Mouse (Mus musculus): ENCODE measurements around the gene Tada2b.

Gene Tada2b

DNA sequence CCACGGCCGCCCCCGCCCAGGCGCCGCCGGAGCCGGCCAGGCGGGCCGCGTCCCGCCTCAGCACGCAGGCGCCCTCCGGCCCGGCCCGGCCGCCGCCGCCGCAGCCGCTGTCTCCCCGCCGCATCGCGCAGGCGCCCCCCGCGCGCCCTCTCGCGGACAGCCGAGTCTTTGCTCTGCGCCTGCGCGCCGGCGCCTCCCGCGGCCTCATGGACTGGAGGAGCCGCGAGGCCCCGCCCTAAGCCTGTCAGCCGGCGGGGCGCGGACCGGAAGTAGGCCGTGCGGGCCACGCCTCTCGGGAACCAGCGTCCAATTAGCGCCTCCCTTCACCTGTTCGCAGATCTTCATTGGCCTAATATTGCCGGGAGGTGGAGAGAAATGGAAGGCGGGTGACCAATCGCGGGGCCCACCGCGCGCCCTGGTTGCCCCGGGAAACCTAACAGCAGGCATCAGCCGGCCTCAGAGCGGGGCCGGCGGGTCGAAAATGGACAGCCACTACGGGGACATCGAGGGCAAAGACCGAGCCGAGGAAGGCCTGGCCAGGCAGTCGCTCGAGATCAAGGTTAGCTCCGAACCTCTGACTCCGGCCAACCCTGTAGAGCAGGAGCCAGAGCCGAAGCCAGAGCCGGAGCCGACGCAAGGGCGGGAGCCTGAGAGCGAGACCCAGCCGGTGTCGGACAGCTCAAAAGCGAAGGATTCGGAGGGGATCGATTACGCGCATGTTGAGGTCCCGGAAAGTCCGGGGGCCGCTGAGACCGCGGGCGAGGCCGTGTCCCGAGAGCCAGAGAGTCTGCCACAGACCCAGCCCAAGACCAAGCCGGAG lies at the start of gene Tada2b, which contains the start of gene Ccdc96:
TSS of gene Tada2b (minus strand) at position 115 of the 820 bp plus-strand sequence.
TSS of gene Ccdc96 (plus strand) at position 418 of the 820 bp plus-strand sequence.
- in situ Hi-C loops (cut with MboI, MseI): loop anchor here in 1 of 2 experiments (5.0 kb wide), 2 partner anchors 48 to 98 kb away; no protein-coding TSS in a partner anchor

DNA sequence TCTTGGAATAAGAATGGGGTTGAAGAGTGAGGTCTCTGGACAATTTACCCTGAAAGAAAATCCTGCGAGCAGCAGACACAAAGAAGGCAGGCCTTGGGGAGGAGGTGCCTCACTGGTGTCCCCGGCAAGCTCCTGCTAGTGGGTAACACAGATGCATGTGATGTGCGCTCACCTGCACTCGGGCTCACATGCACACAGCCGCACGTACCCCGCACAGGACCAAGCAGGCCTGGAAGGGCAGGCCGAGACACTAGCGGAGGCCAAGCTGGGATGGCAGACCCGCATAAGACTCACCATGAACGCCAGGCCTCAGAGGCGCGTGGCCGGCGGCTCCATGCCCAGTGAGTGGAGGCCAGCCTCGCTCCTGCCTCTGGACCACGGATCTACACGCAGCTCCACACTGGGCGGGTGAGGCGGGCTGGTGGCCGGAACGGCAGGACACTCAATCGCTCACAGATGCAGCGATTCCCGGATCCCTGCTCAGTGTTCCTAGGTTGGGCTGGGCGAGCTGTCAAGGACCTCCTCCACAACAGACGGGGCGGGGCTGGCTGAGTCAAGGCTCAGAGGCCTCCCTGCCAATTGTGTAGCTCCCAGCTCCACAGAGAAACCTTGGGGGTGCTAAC lies 46.2 kb upstream of the Tada2b start:
- in situ Hi-C loops (cut with MboI, MseI): loop anchor here in 1 of 2 experiments (5.0 kb wide), 1 partner anchor 48 kb away; the partner anchor contains the start of genes Ccdc96 and Tada2b

DNA sequence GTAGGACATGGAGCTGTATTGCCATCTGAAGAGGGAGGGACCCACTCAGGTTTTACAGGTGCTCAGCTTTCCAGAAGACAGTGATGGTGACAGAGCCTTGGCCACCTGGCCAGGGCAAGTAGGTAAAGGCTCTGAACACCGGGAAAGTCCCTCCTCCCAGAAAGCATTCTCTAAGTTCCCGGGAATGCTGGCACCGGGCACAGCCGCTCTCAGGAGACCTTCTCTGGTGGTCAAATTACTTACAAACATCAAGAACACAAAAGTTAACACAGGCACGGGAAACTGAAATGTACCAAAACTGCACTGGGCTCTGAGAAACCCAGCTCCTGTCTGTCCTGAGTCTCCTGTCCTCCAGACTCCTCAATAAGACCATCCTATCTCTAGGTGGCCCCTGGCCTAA lies 45.6 kb upstream of the Tada2b start:
- in situ Hi-C loops (cut with MboI, MseI): loop anchor here (5.0 kb wide), 2 partner anchors 47 to 53 kb away; partner anchors contain the start of genes Ccdc96 (in 1 of the 2) and Tada2b (in 1 of the 2)

DNA sequence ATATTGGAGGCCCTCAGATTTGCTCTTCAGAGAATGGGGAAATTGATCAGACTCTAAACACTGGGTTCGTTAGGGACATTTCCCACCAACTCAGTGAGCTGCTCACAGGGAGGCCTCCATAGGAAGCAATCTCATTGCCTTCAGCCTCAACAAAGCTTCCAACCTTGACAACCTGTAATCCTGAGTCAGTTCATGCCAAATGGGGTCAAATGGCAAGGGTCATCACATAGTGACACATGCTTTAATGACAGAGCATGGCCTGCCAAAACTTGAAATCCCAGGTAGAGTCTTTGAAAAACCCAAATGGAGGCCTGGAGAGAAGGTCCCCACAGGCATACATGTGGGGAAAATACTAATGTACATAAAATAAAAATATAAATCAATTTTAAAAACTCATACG lies 42.8 kb upstream of the Tada2b start:
- in situ Hi-C loops (cut with MboI, MseI): loop anchor here (5.0 kb wide), 1 partner anchor 55 kb away; no protein-coding TSS in a partner anchor

DNA sequence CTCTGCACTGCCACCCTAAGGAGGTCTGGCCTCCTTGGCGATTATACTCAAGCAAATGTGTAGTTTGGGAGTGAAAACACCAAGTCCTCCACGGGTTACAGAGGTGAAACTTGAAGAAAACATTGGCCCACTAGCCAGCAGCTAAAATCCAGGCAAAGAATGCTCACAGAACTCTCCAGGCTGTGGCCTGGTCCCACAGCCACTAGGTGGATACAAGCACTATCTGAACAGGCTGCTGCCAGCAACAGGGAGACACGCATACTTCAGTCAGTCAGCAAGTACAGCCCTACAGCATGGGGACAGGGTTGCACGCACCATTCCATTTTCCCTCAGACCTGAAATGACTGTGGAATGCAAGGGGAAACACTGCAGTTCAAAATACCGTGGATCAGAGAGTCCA lies 42.2 kb upstream of the Tada2b start:
- in situ Hi-C loops (cut with MboI, MseI): loop anchor here (5.0 kb wide), 1 partner anchor 56 kb away; no protein-coding TSS in a partner anchor

DNA sequence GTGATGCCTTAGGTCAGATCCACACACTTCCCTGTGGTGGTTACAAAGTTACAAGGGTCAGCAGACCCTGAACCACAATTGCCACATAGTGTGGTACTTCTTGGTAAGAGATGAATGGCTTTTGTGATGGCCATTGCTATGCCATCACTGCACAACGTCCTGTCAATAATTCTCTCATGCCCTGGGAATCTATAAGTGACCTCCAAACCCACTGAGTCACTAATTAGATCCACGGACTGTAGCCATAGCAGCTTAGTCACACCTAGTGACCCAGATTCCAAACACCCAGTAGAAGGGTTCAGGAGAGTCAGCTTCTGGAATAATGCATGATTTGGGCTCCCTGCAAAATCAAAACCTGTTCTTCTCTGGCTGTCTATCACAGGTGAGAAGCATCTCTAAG lies 41.1 kb upstream of the Tada2b start:
- in situ Hi-C loops (cut with MboI, MseI): loop anchor here (5.0 kb wide), 1 partner anchor 57 kb away; no protein-coding TSS in a partner anchor

DNA sequence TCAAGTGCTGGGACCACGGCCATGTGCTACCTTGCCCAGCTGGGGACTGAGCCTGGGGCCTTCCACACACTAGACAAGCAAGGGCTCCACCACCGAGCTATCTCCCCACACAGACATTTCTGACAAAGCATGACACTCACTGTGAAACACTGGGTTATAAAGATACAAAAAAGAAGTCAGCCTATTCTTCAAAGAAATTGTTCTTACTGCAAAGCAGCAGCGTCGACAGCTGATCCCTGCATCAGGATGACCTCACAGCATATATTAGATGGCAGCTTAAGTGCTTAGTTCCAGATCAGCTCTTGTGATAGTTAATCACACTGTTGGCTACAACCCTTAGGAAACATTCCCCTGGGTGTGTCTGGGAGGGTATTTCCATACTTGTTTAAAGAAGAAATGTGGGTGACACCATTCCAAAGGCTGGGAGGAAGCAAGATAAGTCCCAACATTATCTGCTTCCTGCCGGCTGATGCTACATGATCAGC lies 39.2 kb upstream of the Tada2b start:
- in situ Hi-C loops (cut with MboI, MseI): no loop called here

DNA sequence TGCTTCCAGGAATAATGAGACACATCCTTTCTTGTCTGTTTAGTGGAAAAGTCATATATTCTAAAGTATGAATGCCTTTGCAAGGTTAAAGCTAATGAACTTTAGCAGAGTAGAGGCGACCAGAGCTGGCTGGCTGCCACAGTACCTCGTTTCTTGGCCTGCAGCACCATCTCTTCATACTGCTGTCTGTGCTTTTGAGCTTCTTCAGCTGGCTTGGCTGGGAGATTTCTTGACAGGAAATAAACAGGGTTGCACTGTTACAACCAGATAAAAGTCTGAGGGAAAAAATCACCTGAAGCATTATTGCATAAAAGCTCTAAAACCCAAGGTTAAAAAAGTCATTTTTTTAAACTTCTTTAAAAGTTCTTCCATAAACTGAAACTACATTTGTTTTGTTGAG lies 38.7 kb upstream of the Tada2b start:
- in situ Hi-C loops (cut with MboI, MseI): no loop called here

DNA sequence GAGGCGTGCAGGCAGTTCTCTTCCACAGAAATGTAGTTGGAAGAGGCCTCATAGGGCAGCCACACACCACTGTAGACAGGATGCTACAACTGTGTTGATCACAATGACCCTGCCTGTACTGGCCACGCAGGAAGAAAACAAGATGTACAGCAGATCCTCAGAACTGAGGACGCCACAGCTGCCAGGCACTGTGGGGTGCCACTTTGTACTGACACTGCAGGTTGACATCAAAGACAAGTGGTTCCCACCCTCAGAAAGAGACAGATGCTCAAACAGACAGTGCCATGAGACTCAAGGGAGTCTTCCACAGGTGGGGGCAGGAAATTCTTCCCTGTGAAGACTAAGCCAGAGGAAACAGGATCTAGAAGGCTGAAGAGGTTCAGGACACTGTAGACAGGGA lies 35.7 kb upstream of the Tada2b start:
- in situ Hi-C loops (cut with MboI, MseI): no loop called here

DNA sequence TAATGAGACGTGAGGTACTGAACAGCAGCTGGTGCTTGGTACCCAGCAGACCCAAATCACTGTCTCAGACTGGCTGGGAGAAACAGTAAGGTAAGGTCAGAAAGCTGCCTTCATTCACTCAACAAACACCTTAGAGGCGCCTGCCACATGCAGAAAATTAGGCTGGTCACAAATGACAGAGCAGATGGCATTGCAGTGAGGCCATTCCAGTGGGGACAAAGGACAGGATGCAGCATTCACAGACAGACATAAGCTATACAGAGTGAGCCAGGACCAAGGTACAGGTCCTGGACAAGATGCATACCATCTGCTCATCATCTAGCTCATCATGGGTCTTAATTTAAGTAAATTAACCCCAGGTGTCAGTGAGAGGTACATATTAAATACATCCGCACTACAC lies 33.5 kb upstream of the Tada2b start:
- in situ Hi-C loops (cut with MboI, MseI): no loop called here

DNA sequence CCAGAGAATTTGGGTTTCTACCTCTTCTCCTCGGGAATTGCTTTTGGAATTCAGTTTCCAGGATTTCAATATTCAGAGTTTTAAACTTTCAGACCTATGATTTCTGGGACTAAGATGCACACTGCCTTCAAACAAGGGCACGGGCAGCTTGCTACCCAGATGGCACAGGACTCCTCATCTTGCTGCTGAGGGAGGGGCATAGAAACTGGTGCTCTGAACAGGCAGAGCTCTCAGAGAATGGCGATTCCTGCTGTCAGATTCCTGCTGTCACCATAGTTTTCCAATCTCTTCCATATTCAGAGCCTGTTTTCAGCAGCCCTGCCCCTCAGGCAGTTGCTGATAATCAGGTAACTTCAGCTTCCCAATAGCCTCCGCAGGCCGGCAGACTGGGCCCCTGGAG lies 31.5 kb upstream of the Tada2b start:
- in situ Hi-C loops (cut with MboI, MseI): no loop called here

DNA sequence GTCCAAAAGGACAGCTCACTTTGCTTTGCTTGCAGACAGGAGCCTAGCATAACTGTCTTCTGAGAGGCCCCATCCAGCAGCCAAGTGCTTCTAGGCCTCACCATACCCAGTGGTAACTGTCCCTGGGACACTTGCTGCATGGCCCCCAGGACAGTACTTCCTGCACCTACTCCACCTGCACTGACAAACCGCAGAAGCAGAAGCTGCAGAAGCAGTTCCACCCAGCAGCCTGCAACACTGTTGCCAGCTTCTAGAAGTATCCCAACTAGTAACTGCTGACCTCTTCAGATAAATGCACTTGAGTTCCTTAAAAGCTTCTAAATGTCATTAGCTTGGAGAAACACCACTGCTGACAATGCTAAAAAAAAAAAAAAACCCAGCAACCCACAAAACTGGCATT lies 31.0 kb upstream of the Tada2b start:
- in situ Hi-C loops (cut with MboI, MseI): no loop called here

DNA sequence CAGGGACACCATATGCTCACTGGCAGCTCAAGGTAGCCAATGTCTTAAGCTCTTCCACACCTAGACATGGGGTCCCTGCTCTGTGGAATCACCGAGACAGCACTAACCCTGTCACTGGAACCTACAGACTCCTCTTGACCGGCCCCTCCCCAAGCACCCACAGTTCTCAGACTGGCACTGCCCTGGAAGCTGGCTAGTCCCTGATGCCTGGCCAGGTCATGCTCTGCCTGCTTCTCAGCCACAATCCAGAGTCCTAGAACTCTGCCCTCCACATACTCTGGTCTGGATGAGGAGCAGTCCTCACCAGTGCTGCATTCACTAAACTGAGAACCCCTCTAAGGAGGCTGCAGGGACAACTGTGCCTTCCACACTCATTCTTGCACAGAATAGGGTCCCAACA lies 26.9 kb upstream of the Tada2b start:
- in situ Hi-C loops (cut with MboI, MseI): no loop called here

DNA sequence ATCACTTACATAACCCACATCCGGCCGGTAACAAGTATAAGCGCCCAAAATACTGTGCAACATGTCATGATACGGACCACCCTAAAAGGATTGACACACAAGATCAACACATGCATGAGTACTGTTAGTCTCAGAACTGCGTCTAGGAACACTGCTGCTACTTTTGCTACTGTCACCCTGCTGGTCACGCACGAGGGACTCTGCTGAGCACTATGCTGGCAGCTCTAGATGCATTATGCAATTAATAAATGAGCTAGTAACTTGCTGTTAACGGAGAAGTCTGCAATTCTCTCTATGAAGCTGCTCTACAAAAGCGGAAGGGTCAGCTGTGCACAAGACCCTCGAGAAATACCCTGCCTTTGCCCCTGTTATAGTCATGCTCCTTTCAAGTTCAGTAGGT lies 24.3 kb upstream of the Tada2b start:
- in situ Hi-C loops (cut with MboI, MseI): no loop called here

DNA sequence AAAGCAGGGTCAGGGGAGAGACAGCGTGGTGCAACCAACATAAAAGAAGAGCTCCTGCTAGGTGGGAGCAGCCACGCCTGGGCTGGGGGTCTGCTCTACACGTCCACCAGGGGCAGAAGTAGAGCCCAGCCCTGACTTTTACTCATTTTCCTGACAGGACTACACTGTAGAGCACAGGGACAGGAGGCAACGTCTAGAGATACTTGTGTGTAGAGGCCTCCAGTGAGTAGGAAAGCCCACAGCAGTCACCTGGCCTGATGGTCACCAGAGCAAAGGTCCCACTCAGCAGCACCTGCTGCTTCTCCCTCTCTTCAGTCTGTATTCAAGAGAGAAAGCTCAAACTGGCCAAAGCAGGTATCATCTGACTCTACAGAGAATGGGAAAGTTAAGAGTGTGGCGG lies 21.6 kb upstream of the Tada2b start:
- in situ Hi-C loops (cut with MboI, MseI): no loop called here

DNA sequence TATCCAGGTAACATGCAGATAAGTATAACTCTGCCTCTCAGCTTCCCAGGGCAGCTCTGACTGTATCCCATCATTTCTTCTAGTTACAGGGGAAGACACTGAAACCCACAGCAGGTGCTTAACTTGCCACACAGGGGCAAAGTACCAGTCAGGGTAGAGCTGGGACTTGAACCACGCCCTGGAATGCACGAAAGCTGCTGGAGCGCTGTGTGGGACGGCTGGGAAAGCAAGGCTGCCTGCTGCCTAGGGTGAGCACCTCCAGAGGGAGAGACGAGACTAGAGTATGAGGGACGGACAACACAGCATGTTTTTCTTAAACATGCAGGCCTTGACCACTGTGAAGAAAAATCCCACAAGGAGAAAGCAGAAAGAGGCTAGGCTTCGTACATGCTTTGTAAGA lies 21.1 kb upstream of the Tada2b start:
- in situ Hi-C loops (cut with MboI, MseI): no loop called here

DNA sequence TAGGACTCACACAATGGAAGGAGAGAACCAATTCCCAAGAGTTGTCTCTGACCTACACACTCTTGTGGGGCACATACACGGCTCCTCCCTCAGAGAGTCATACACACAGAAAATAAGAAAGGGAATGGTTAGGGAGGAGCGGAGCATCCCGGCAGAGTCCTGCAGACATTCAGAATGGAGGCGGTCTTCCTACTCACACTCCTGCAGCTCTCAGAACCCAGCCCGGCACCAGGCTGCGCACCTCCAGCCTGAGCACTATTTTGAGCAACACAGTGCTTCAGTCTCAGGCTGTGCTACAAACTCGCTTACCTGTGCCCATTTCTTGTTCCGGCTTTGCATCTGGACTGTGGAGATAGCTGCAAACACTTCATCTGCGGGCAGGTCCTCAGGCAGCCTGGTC lies 10.6 kb upstream of the Tada2b start:
- in situ Hi-C loops (cut with MboI, MseI): no loop called here

DNA sequence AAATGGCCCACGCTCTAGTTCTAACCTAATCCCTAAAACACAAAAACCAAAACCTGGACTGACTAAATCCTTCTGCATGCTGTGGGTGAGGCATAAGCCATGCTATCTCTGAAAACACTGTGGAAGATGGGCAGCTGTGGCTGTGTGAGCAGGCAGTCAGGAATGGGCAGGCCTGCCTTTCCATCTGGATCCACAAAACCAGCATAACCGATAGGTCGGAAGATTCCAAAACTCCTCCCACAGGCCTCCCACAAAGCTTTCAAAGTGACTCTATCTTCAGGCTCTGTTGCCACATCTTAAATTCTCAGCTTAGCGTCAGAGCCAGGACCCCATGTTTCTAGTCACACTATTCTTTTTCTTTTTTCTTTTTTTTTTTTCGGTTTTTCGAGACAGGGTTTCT lies 9.8 kb upstream of the Tada2b start:
- in situ Hi-C loops (cut with MboI, MseI): no loop called here

DNA sequence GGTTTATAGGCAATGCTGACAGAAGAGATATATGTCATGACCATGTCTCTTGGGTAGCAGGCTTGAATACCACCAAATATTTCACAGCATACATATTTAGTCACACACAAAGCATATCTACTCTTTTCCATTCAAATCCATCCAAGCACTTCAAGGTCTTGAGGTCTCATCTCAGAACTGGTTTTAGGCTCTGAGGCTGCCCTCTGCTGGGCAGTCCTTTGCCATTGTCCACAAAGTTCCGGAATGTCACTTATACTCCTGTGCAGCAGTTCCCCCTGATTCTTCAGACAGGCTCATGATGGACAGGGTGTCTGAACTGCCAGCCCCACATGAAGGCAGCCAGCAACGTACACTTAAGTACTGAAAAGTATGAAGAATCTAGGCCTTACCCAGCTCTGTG lies 5.1 kb upstream of the Tada2b start:
- in situ Hi-C loops (cut with MboI, MseI): no loop called here

DNA sequence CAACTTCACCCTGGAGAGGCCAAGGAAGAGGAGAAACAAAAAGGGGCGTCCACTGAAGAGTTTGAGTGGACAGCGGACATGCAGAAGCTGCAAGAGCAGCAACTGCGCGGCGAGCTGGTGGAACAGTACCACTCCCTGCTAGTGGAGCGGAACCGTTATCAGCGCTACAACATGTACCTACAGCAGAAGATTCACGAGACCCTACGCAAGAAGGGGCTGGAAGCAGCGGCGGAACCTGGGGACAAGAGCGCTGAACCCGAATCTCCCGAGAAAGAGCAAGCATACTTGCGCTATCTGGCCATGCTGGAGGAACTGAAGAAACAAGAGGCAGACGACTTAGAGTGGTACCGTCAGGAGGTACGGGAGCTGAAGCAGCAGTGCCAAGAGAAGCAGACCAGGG lies 1.2 kb upstream of the Tada2b start:
- in situ Hi-C loops (cut with MboI, MseI): no loop called here

DNA sequence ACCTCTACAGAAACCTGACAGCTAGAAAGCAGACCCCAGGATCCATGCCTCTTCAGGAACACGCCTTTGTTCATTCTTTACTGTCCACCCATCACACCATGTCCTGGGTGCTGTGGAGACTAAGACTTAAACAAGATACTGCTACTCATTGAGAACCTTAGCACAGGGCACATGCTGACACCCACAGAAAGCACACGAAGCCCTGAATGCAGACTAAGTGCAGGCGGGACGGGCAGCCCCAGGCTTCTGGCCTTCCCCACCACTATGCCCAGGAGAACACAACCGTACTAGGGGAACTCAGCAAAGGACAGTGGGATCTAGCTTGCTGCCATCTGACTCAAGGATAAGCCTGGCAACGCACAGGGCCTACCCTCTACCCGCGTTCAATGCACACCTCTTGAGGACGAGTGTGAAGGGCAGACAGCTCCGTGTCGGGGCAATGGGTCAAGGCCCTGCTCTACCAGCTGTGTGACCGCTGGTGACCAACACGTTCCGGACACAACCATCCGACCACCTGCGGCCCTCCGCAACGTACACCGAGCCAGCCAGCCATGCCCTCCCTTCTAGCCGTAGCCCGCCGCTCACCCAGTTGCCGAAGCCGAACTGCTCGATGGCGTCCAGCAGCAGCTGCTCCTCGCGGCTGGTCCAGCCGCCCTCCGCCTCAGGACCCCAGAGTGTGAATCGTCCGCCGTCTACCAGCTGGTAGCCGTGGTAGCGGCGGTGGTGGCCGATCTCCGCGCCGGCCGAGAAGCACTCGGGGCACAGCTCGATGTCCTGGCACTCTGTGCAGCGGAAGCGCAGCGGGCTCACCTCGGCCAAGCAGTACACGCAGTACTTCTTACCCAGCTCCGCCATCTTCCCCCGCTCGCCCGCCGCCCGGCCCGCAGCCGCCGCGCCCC lies 633 bp downstream of the Tada2b start:
- in situ Hi-C loops (cut with MboI, MseI): loop anchor here in 1 of 2 experiments (5.0 kb wide), 2 partner anchors 49 to 99 kb away; no protein-coding TSS in a partner anchor

All from T-helper 17 cell (primary cell).